Mouse (Mus musculus) gastrocnemius, adult 8-10 months (tissue): ENCODE data around the gene Fbxo36. TPM values are rescaled to one million over a fixed set of nuclear protein-coding genes. Genes with fewer than 3 reads are reported as not detected.

Source experiments
- DNase-seq, 2 experiments: peaks; one replicate each; pipeline ENCODE4 v3.0.0; 2022; ENCODE audit warnings: low spot score in 2 of 2
- total RNA-seq, 4 experiments: library from RNA; stranded (reverse); gene quantifications; 2 replicates each; pipeline ENCODE4 v1.2.4; 2022

Gene Fbxo36
- total RNA-seq, 4 experiments from 2014 or later, result 1.6 to 4.5 (median 3.0) TPM

DNA sequence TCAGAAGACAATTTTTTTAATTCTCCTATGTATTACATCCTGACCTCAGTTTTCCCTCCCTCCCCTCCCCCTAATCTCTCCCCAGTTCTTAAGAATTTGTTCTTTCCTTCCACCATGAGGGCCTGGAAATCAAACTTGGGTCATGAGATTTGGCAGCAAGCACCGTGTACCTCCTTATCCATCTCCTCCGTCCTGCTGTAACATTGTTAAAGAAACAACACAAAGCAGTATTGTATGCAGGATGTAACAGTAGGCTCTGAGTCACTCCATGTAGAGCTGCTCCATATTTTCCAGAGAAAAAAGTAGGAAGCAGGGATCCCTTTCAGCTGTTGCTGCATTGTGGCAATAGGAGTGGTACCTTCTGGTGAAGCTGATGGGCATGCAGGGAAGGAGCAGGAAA, 16.1 kb downstream of the Fbxo36 start:
- no peak for DNase-seq

DNA sequence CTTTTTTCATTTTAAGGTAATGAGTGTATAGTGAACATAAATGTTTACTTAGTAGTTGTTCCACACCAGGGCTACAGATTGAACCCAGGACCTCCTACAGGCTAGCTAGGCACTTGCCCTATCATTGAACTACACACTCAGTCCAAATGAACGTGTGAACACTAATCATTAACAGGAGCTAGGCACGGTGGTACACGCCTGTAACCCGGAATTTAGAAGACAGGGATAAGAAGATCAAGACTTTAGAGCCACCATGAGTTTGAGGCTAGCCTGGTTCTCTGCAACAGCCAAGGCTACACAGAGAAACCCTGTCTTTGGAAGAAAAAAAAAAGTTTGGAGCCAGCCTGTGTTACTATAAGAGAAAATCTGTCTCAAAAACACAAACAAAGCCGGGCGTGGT, 20.0 kb downstream of the Fbxo36 start:
- DNase-seq, result no peak

DNA sequence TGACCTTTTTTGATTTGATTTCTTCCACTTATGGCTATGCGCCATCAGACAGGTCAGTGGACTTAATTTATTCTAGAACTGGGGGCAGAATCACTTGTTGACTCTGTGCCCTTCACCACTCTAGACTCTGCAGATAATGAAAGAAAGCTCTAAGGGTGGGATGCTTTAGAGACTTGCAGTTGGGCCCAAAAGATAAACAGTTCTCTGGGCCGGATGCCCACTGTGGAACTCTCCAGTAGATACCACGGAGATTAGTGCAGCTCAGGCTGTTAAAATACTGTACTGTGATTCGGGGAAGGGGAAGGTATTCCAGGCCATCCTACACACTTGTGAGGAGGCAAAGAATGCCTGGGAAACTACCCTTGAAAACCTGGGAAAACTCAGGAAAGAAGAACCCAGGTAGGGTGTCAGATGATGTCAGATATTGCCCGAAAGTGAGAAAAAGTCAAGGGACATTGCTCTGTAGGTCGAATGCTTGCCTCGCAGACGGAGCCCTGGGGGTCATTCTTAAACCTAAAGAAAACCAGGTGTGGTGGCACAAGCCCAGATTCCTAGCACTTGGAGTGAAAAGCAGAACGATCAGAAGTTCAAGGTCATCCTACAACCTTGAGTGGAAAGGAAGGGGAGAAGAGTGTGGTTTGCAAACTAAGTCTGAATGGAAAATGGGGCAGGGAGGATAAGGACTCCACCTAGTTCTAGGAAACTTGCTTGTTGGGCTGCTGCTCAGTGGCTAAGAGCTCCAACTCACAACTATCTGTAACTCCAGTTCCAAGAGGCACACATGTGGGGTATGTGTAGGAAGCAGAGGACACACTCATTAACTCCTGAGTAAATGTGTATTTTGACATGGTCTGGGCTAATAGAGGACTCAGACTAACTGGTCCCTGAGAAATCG, 21.0 kb downstream of the Fbxo36 start:
- no peak for DNase-seq

GRCm38 (mm10) chr1:84861255-84861630, 21.6 kb downstream of the Fbxo36 start:
- DNase-seq, result no peak

GRCm38 (mm10) chr1:84864645-84865044, 25.0 kb downstream of the Fbxo36 start:
- no peak for DNase-seq

GRCm38 (mm10) chr1:84866231-84866630, 26.6 kb downstream of the Fbxo36 start:
- DNase-seq, result no peak

DNA sequence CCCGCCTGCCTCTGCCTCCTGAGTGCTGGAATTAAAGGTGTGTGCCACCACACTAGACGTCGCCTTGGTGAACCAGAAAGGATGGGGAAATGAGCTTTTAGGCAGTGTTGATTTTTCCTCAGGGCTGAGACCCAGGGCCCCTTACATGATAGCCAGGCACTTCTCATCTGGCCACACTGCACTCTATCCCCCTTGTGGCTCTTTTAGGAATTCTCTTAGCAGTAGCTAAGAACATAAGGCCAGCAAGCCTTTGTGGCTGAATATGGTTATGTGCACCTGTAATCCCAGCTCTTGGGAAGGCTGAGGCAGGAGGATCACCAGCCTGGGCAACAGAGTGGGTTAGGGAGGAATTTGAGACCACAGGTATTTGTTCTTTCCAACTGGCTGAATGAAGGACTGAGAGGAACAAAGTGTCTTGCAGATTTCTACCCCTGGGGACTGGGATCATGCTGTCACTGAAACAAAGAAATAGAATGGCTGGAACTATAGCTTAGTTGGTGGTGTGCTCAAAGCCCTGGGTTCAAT, 27.1 kb downstream of the Fbxo36 start:
- DNase-seq, result no peak

GRCm38 (mm10) chr1:84868311-84868710, 28.7 kb downstream of the Fbxo36 start:
- DNase-seq, result no peak

DNA sequence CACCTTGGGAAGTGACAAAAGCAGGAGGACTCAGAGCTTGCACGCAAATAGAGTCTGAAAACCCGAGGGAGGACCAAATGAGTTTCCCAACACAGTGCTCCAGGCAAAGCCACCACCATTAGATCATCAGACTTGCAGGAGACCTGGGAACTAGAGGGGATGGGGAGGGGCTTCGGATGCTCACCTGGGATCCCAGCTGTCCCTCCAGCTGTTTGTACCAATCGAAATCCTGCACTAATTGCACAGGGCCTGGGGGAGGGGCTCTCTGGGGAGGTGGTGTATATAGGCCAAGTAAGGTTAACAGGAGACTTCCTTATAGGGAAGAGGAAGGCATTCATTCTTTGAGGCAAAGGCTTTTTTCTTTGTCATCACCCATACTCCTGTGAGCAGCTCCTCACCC, 29.2 kb downstream of the Fbxo36 start:
- DNase-seq, result no peak

DNA sequence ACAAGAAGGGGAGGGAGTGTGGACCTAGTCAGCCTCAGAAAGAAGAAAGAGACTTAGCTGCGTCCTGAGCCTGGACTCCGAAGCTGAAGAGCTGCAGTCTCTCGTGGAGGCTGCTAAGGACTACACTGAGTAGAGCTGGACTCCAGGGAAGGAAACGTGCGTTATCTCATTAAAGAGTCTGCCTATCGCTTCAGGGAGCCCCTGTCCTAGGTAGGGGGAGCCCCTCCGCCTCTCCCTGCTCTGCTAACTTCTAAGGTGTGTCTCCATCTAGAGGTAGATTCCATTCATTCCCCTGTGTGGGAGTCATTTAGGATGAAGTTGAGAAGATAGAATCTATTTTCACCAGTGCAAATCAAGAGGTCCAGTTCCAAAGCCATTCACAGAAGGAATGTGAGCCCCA, 29.9 kb downstream of the Fbxo36 start:
- DNase-seq, result no peak

- no peak for DNase-seq
Measured at GRCm38 (mm10) chr1:84871131-84871530, 31.5 kb downstream of the Fbxo36 start.

DNA sequence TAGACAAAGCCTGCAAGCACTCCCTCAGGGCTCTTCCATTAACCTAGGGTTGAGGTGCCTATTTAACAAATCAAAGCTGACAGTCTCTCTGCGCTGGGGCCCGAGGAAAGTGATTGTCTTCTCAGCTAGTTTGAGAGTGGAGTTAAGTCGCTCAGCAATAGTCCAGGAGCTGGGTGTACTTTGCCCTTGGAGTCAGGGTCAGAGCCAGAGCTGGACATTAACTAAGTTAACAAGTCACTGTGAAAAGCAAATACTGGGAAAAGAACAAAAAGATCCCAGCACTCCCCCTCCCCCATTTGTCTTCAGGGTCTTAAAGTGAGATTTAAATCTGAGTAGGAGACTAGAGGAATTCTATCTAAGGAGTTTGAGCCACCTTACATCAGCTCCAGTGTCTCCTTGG, 32.5 kb downstream of the Fbxo36 start:
- DNase-seq, result no peak

DNA sequence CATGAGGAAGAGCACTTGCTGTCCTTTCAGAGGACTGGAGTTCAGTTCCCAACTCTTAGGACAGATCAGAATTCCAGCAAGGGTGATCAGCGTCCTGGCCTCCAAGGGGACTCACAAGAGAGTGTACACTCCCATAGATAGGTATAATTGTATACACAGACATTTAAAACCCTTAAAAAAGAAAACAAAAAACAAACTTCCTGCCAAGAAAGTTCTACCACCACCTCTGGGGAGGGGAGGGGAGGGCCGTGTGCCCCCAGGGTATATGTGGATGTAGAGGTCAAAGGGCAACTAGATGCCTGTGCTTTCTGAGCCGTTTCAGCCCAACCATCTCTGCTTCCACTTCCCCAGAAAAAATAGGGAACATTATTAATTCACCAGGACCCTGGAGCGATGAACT, 33.3 kb downstream of the Fbxo36 start:
- DNase-seq, result no peak

DNA sequence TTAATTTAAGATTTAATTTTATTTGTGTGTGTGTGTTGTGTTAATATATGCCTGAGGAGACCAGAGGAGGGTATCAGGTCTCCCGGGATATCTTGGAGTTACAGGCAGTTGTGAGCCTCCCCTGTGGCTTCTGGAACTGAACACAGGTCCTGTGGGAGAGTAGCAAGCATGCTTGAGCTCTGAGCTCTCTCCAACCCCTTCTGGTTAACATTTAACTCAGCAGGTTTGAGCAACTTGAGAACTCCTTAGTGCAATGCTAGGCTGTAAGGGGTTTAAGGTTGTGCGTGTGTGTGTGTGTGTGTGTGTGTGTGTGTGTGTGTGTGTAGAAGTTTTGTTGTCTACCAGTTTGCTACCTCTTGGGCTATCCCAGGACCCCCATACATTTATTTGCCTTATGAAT, 37.9 kb downstream of the Fbxo36 start:
- no peak for DNase-seq

DNA sequence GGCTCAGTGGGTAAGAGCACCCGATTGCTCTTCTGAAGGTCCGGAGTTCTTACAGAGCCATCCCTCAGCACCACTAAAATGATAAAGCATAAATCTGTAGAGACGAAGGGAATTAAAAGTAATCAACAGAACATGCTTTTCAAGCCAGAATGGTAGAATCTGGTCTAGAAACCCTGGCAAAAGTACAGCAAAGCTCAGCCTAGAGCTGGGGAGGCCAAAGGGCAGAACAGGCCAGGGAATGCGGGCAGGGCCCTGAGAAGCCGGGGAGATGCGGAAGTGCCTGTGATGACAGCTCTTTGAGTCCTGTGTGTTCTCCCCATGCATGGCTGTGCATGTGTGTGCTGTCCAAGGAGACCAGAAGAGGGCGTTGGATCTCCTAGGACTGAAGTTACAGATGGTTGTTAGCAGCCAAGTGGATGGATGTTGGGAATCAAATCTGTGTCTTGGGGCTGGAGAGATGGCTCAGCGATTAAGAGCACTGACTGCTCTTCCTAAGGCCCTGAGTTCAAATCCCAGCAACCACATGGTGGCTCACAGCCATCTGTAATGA, 40.0 kb downstream of the Fbxo36 start:
- no peak for DNase-seq

DNA sequence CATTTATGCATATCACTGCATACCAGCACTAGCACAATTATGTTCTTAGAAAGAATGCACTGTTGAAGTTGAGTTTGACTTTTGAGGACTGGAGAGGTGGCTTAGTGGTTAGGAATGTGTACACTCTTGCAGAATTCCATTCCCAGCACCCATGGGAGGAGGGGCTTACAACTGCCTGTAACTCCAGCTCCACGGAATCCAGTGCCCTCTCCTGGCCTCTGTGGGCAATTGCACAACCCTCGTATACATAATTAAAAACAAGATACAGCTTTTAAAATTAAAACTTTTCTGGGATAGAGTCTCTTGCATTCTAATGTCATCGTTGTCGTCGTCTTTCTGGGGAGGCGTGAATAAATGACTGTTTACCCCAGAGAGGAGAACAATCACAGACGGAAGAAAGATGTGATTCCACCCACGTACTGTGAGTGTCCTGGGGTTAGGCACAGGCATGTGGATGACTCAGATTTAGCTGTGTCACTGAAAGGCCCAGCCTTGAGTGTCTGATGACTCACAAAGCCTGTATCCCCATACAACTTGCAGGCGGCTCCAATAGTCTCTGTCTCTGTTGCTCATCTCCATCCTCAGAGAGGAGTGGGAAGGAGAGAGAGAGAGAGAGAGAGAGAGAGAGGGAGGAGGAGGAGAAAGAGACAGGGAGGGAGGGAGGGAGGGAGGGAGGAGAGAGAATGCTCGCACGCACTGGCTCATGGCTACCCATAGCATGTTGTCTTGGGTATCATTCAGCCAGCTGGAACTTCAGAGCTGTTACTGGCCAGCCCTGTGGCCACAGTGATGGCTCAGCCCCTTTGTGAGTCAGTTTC, 41.8 kb downstream of the Fbxo36 start:
- DNase-seq, result no peak

DNA sequence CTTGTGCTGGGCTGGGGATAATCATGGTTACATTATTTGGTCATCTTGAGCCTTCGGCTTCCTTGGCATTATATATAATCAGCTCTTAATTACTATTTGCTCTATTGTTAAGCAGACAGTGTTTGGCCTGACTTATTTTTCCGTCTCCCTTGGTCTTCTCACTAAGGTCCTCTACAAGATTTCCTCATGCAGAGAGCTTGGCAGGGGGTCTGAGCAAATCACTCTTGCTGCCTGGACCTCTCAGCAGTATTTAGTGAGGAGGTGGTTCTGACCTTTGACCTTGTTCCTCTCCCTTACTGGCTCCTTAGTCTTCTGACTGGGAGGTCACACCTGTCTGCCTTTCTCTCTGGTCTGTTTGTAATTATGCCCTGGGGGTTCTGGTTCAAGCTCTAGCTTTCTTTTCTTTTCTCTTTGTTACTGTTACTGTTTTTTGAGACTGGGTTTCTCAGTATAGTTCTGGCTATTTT, 42.5 kb downstream of the Fbxo36 start:
- no peak for DNase-seq

GRCm38 (mm10) chr1:84882937-84883336, 43.3 kb downstream of the Fbxo36 start:
- DNase-seq, result no peak

- DNase-seq, result no peak
Measured at GRCm38 (mm10) chr1:84883889-84884288, 44.2 kb downstream of the Fbxo36 start.

GRCm38 (mm10) chr1:84885174-84885573, 45.5 kb downstream of the Fbxo36 start:
- no peak for DNase-seq

DNA sequence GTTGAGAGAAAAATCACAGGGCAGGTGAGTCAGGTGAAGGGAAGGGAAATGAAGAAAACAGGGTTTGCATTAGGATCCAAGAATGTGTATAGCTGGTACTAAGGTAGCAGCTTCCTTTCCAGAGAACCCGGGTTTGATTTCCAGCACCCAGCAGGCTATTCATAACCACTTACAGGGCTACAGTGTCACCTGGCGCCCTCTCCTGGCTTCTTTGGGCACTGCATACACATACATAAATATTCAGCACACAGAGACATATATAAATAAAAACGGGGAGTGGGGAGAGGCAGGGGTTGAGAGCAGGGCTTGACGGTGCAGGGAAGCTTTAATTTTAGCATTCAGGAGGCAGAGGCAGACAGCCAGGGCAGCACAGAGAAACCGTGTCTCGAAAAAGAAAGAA, 46.3 kb downstream of the Fbxo36 start:
- DNase-seq, result no peak
